Mouse (Mus musculus) bone marrow macrophage, adult 2 months (primary cell): ENCODE measurements at regions not wholly inside any gene's neighbourhood (a gene's known extent, or its start where the extent isn't known, plus 50 kb on each side); places are given as distances from the start of the nearest gene placed in this dataset.

Source experiments
- CTCF ChIP-seq: IDR thresholded peaks from 2 replicates; pipeline ENCODE4 v1.5.1; 2012; ENCODE audit warnings: low read depth, mild to moderate bottlenecking, low read length, moderate library complexity
- POLR2A ChIP-seq: IDR thresholded peaks from 2 replicates; pipeline ENCODE4 v1.6.1; 2012; ENCODE audit warnings: mild to moderate bottlenecking, low read depth, low read length, borderline replicate concordance

DNA sequence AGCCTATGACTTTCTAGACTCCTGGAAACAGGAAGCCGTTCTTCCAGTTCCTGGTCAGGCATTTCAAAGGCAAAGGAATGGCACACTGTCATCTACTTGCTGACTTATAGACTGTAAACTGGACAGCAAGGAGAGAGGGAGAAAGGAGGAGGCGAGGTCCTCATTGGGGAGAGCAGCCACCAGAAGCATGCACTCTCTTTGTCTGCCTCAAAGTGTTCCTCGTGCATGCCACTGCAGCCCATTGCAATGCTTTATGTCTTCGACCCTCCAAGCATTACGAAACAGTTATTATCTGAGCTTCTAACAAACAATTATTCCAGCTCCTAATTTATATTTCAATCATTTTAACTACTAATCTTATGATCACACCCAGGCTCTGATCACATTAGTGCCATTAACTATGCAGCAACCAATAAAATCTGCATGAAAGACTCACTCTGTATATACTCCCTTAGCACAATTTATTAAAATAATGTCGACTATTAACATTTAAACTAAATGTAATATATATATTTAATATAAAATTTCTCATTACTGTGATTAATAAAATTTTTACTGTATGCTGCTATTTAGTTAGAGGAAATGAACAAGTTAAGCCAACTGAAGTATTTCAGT, 417.1 kb downstream of the Meis1 start:
- TF ChIP-seq CTCF = no peak
- TF ChIP-seq POLR2A = no peak
